Mouse (Mus musculus) cerebellum, postnatal 14 days (tissue): ENCODE measurements around the gene Ube2q1.
"Not testable (repeated sequence)": the region's sequence is repeated elsewhere in the genome, so short reads cannot be mapped to it uniquely, and the experiment has no call there.

ENCODE experiments used
- DNase-seq, 2 experiments: peaks; one replicate each; pipeline ENCODE4 v3.0.0; 2021; ENCODE audit warnings: mixed read lengths in 2 of 2

Ube2q1 gene

DNA sequence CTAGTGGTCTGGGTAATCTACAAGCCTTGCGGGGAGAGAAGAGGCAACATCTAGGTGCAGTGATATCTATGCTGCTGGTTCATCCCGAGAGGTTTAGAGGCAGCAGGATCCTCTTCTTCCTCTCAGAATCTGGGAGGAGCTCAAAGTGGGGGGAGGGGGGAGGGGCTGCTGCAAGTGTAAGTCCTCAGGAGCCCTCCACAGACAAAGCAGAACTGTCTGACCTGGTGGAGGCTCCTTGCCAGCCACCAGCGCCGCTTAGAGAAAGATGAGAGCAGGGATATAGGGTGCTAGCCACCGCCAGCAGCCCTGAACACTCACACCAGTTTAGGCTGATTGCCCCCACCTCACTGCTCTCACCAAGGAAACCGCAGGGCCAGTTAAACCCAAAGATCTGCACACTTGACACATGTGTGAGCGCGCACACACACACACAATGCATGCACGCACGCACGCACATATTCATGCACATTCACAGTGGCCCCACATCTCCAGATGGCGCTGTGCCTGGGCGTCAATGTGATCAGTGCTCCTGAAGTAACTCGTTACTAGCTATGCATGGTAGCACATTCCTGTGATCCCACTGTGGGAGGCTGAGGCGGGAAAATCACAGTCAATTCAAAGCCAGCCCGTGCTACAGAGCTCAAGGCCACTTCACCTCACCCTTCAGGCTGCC lies 15.4 kb downstream of the Ube2q1 start:
- DNase-seq, result peak in 1 of 2 experiments; percentile 44

DNA sequence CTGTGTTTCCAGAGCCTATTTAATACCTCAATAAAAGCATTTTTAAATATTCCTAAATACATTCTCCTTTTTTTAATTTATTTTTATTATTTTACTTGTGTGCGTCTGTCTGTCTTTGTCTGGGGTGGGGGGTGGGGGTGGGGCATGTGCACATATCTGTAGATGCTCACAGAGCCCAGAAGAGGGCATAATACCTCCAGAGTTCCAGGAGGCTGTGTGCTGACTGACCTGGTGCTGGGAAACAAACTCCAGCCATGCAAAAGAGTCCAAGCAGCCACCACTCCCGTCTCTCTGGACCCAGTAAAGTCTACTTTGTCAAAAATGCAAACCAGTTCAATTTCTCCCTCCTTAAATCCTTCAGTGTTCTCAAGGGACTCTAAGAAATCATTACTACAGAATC lies 21.2 kb downstream of the Ube2q1 start:
- DNase-seq, result no peak

DNA sequence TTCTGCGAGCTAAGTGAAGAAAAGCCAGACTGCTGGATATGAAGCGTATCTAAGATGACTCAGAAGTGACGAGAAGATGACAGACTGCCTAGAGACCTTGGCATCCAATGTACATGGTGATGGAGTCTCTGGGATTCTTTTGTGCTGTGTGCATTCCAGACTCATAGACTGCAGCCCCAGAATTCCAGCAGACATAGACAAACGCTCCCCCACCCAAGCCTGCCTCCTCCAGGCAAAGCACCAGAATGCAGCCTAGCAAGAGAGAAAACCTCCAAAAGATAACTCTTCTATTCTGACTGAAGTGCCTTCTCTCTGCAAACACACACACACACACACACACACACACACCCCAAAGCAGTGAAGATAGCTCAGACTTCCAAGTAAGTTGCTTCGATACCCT lies 22.3 kb downstream of the Ube2q1 start:
- DNase-seq, result no peak

DNA sequence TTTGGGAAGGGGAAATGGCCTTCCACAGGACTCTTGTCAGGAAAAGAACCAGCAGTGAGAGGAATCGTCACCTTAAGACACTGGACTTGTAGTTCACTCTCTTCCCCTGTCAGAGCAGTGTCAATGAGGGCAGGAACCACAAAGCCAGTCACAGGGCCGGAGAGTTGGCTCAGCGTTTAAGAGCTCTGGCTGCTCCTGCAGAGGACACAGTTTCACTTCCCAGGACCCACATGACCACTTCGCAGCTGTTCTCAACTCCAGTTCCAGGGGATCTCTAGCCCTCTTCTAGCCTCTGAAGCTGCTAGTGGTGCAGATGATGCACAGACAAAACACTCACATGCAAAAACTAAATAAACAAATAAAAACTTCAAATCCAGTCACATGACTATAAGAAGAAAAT lies 22.9 kb downstream of the Ube2q1 start:
- DNase-seq, result no peak

DNA sequence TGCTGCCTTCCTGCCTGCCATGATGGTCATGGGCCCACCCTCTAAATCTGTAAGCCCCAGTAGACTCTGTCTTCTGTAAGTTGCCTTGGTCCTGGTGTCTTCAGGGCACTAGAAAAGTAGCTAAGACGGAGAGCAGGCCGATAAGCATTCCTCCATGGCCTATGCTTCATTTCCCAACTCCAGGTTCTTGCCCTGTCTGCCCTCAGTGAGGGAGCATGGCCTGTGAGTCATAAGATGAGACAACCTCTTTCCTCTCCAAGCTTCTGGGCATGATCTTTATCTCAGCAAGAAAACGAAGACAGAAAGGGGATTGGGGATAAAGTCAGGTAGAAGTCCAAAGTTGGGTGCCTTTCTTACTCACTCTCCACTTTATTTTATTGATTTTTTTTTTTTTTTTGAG lies 25.1 kb downstream of the Ube2q1 start:
- DNase-seq, result no peak

DNA sequence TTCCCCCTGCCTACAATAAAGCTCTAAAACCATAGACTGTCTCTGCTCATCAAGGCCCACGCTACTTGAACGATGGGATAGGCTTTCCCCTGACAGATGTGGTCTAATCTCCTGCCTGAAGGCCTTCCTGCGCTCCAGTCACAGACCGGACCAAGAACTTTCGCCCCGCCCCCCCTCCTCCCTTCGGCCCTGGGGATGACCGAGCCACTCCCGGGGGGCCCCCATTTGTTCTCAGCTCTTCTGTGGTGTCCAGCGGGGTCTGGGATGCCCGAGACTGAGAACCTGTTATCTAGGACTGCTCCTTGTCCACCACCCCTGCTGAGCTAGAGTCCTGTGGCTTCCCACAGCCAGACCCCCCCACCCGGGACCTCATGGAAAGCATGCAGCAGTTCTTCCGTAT lies 26.1 kb downstream of the Ube2q1 start:
- no peak for DNase-seq

DNA sequence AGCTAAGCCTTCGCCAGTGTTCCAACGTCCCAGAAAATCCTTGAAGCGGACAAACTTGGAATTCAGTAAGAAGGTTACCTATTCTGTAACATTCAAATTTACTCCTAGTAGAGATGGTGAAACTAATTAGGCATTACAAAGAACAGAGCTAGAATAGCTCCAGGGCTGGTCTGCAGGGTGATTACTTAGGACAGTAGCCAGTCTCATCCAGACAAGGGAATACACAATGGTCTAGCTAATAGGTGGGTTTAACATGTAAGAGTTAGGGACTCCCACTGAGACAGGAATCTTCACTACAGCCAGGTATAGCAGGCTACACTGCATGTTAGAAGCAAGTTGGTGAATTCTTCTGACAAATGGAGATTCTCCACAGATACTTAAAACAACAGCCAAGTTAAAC lies 26.7 kb downstream of the Ube2q1 start:
- DNase-seq, result not testable (repeated sequence)

DNA sequence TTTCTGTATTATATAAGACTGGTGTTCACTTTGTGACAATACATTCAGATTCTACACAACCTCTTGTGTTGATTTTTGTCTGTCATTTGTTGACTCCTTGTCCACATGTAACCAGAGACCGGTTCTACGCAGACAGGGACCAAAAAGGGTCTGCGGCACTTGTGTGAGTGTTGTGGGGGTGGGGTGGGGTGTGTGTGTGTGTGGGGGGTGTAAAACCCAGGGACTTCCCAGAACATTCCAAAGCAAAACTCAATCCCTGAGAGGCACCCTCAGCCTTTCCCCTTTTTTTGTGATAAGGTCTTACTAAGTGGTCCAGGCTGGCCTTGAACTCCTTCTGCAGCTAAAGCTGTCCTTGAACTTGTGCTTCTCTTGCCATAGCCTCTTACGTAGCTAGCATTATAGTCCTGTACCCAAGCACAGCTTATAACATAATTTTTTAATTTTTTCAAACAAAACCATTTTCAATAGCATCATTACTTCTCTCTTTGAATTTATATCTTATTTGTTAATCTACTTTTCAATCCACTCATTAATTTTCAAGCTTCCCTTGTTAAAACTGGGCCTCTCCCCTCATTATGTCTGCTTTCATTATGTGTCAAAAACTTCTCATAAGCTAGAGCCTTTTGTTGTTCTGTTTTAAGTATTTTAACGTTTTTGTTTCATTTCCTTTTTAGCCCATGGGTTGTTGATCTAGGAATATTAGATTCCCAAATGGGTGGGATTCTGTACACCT lies 27.5 kb downstream of the Ube2q1 start:
- DNase-seq, result no peak

DNA sequence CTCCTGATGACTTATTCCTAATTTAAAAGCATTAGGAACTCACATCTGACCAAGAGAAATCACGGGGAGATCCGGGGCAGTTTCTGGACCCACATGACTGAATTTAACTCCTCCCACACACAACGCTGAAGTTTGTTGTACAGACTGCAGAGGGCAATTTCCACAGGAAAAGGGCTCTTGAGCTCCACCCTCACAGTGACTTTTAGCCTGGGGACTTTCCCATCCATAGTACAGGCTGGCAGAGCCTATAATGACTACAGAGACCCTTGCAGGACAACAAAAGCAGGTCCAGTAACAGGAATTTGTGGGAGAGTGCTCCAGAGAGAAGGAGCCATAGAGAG lies 28.1 kb downstream of the Ube2q1 start:
- DNase-seq, result no peak

DNA sequence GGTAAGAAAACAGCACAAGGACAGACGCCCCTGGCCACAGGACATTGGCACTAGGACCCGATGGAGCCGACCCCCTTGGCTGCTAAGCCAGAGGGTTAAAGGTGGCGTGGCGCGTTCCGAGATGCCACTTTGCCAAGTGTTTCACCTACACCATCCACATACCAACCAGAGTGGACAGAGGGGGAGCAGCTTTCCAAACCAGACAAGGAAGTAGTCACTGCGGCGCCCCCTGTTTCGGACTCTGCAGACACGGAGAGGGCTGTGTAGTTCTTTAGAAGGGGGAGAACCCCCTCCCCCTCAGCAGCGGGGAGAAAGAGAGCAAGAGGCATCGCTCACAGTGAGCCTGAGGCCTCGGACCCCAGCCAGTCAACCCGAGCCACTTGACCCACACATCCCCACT lies 29.5 kb downstream of the Ube2q1 start:
- DNase-seq, result no peak

DNA sequence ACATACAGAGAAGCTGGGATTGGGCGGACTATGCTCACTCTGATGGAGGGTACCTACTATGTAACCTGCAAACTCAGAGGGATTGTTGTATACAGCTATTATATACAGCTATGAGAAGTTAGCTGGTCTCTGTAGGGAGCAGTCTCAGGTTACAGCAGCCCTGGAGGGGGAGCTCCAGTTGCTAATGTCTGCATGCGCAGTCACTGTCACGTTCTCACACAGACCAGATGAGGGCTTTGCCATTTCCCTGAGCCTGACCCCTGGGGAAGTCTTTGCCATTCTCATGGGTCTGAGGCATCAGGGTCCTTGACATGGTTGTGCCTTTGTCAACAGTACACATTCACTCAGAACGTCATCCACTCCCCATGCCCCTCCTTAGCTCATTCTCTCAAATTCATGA lies 31.8 kb downstream of the Ube2q1 start:
- no peak for DNase-seq

DNA sequence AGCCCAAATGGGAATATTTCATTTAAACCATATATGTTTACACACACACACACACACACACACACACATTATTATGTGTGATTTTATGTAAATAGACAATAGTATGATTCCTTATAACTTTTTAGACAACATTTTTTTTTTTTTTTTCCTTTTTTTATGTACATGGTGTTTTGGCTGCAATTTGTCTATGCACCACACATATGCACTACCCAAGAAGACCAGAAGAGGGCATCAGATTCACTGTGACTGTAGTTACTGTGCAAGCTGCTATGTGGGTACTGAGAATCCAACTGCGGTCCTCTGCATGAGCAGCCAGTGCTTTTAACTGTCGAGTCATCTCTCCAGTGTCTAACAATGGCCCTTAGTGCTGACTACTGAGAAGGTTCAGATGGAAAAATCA lies 33.3 kb downstream of the Ube2q1 start:
- no peak for DNase-seq

DNA sequence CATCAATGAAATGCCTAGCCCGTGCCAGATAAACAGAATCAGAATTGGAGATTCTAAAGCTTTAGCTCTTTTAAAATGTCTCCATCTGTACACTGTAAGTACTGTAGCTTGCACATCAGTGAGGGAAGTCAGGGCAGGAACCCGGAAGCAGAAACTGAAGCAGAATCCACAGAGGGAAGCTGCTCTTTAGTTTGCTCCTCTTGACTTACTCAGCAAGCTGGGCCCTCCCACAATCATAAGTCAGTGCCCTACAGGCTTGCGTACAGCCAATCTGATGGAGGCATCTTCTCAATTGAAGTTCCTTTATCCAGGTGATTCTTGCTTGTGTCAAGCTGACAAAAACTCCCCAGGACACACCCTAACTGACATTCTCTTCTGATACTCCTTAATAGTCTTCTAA lies 33.8 kb downstream of the Ube2q1 start:
- DNase-seq, result no peak

DNA sequence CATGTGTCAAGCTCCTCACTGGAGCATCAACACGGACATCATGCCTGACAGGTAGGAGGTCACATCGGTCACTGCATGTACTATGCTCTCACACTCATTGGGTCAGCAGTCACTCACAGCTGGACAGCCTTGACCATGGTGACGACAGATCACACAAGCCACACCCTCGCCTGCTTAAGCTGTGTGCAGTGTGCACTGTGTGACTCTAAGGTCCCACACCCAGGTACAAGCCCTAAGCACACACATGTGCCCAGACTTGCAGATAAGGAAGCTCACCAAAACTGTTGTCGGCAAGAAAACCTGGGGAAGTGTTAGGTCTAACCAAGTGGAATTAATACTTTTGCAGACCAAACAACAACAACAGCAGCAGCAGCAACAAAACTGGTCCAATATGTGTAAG lies 34.5 kb downstream of the Ube2q1 start:
- no peak for DNase-seq

DNA sequence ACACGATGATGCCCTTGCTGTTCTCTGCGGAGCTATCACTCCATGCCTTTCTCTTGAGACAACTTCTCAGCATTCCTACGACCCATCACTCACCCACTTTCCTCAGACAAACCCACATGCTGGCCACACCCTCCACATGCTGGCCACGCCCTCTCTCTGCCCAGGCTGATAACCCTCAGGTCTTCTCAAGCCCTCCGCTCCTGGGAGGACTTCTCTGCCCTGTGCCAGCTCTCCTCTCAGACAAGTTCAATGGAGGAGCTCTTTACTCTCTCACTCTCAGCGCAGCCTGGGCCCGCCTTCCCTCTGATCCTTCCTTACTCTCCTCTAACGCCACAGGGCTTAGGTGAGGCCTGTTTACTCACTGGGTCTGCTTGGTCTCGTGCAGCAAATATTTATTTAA lies 35.2 kb downstream of the Ube2q1 start:
- DNase-seq, result no peak

DNA sequence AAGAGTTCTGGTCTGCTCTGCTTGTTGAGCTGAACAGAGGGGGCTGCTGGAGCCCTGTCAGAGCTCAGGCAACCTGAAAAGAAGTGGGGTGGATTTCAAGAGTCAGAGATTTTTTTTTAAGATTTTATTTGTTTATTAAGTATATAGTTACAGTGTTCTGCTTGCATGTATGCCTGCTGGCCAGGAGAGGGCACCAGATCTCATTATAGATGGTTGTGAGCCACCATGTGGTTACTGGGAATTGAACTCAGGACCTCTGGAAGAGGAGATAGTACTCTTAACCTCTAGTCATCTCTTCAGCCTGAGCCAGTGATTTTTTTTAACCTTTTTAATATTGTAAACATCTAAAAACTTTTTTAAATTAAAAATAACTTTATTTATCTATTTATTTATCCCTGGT lies 37.4 kb downstream of the Ube2q1 start:
- DNase-seq, result no peak

DNA sequence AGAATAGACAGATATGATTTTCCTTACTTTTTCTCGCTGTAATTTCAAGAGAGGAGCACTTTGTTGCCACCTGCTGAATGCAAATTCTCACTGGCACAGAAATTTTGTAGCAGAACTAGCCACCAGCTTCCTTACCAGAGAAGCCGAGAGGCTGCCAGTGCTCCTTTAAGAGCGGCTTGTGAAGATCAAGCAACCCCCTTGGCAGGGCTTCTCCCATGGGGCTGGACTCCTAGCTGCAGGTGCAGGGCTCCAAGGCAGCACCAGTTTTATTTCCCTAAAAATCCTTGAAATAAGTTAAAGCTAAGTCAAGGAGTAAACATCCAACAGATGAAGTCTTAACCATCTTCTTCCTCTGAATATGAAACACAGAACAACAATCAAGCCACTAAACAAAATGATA lies 38.8 kb downstream of the Ube2q1 start:
- DNase-seq, result no peak

DNA sequence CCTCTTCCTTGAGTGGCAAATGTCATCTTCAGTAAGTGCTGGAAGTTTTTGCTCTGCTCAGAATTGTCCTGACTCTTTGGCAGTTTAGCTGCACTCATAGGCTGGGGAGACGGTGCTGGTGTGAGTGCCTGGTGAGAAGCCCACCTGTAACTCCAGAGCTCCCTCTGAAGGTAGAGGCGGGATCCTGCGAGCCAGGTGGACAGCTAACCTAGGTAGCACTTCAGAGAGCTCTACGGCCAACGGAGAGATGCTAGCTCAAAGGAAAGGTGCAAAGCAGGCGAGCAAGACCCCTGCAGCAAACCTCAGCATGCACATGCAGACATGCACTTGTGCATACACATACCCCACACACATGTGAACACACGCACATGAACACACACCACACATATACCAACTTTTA lies 40.6 kb downstream of the Ube2q1 start:
- DNase-seq, result no peak

DNA sequence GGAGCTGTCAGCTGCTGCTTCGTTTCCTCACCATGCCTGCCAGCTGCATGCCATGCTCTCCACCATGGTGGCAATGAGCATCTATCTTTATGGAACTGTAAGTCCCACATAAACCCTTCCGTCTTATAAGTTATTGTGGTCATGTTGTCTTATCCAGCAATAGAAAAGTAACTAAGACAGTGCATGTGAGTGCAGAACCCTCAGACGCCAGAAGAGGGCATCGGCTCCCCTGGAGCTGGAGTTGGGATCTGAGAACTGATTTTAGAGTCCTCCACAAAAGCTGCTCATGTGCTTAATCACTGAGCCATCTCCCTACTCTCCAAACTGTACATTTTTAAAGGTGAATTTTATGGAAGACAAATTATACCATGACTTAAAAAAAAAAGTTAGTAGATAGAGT lies 43.6 kb downstream of the Ube2q1 start:
- peak; percentile 44 to 61 for DNase-seq

DNA sequence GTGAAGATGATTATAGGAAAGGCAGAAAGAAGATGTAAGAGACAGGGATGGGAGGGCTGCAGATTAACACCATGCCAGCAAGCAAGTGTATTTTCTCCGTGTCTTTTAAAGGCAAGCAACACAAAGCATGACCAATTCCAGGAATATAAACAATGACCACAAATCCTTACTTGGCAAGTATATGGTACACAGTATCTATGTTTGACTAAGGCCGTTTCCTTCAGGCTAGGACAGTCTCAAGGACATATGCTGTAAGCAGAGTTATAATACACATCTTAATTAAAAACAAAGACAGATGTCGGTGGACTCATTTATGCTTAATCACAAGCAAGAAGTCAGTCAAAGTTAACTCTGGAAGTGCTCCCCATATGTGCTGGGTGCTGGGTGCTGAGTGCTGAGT lies 45.2 kb downstream of the Ube2q1 start:
- no peak for DNase-seq

DNA sequence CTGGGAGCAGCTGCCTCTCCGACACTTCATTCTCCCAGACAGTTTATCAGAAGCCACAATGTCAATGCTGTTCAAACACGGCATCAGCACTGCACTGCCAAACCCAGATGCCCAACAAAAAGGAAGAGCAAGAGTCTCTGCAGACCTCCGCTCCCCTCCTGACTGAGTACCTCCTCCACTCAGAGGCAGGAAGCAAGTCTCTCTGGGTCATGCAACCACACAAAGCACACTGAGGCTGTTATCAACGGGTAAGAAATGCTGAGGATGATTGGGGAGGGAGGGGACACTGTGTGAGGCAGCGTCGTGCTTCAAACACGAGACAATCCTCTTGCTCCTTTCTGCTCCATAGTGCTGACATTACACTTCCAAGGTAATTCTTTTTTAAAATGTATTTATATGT lies 46.5 kb downstream of the Ube2q1 start:
- DNase-seq, result no peak

DNA sequence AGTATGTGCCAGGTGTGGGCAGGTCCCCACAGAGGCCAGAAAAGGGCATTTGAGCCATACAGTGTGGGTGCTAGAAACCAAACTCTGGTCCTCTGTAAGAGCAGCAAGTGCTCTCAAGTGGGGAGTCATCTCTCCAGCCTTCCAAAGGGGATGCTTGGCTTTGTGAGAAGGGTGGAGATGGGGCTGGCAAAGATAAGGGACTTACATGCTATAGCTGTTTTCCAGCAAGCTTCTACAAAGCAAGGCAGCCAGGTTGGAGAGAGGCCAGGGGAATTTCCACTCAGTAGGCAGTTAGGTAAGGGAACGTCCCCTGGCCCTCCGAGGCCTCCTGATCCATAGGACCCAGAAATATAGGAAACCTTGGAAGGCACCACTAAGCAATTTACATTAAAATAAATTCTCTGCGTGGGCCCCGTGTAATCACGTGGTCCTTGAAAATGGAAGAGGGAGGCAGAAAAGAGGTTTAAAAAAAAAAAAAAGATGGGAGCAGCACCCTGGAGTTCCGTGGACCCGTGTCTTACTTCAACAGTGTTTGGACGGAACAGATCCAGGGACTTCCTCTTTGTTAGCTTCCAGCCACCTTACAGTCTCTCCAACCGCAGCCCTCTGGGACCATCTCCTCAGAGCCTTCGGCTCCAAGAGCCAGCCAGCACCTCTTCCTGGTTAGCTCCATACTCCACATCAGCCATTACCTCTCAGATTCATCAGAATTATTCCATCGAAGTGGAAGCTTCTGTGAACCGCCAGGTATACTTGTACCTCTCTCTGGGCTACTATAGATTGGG lies 47.1 kb downstream of the Ube2q1 start:
- no peak for DNase-seq

DNA sequence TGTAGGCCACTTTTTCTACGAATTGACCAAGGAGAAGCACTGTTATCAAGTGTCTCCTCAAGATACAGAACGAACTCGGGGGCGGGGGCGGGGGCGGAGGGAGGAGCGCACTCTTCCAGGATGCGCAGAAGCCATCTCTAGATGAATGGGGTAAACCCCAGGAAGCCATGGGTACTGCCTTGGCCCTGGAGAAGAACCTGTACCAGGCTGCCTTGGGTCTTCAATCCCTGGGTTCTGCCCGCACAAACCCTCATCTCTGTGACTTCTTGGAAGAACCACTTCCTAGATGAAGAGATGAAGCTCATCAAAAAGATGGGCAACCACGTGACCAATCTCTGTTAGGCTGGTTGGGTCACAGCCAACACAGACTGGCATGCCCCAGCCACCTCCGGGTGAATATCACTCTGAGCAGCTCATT lies 47.7 kb downstream of the Ube2q1 start:
- DNase-seq, result no peak
